Mouse (Mus musculus): ENCODE results near the gene Pigs.
A peak's percentile ranks its signal among the peaks of the same experiment; 100 is the strongest.

Gene Pigs

GRCm38 (mm10) chr11:78337040-78337439, 8.8 kb downstream of the Pigs start:
- DNase-seq (ENCODE audit: low read depth, low spot score): no peak

- DNase-seq (ENCODE audit: low read depth, low spot score): no peak
These were observed 13.5 kb downstream of the Pigs start for GRCm38 (mm10) chr11:78341702-78342101.

- peak; percentile 84 for DNase-seq (ENCODE audit: low read depth, low spot score)
These were observed 15.4 kb downstream of the Pigs start, which contains the start of gene Unc119 for GRCm38 (mm10) chr11:78343381-78344327. TSS of gene Unc119 (plus strand) at chr11:78343482.

GRCm38 (mm10) chr11:78344328-78344889, 16.2 kb downstream of the Pigs start:
- no peak for DNase-seq (ENCODE audit: low read depth, low spot score)

- no peak for DNase-seq (ENCODE audit: low read depth, low spot score)
These were observed 16.9 kb downstream of the Pigs start for GRCm38 (mm10) chr11:78344890-78345715.

- peak; percentile 66 for DNase-seq (ENCODE audit: low read depth, low spot score)
These were observed 17.6 kb downstream of the Pigs start for GRCm38 (mm10) chr11:78345801-78346200.

GRCm38 (mm10) chr11:78346326-78347069, 18.3 kb downstream of the Pigs start:
- DNase-seq (ENCODE audit: low read depth, low spot score): no peak

GRCm38 (mm10) chr11:78347070-78347754, 19.0 kb downstream of the Pigs start:
- peak; percentile 85 for DNase-seq (ENCODE audit: low read depth, low spot score)

- no peak for DNase-seq (ENCODE audit: low read depth, low spot score)
These were observed 19.7 kb downstream of the Pigs start for GRCm38 (mm10) chr11:78347908-78348307.

- no peak for DNase-seq (ENCODE audit: low read depth, low spot score)
These were observed 20.3 kb downstream of the Pigs start for GRCm38 (mm10) chr11:78348474-78348873.

- no peak for DNase-seq (ENCODE audit: low read depth, low spot score)
These were observed 21.5 kb downstream of the Pigs start for GRCm38 (mm10) chr11:78349441-78350358.

GRCm38 (mm10) chr11:78353081-78353480, 24.9 kb downstream of the Pigs start:
- DNase-seq (ENCODE audit: low read depth, low spot score): peak; percentile 22

GRCm38 (mm10) chr11:78354905-78355304, 26.7 kb downstream of the Pigs start:
- no peak for DNase-seq (ENCODE audit: low read depth, low spot score)

GRCm38 (mm10) chr11:78355471-78356238, 27.4 kb downstream of the Pigs start:
- peak; percentile 83 for DNase-seq (ENCODE audit: low read depth, low spot score)

GRCm38 (mm10) chr11:78358330-78359007, 30.3 kb downstream of the Pigs start:
- peak; percentile 68 for DNase-seq (ENCODE audit: low read depth, low spot score)

GRCm38 (mm10) chr11:78360125-78360788, 32.0 kb downstream of the Pigs start:
- peak; percentile 91 for DNase-seq (ENCODE audit: low read depth, low spot score)

GRCm38 (mm10) chr11:78360789-78361131, 32.5 kb downstream of the Pigs start:
- no peak for DNase-seq (ENCODE audit: low read depth, low spot score)
